Mouse (Mus musculus): ENCODE measurements around the gene Olfr1105.

Olfr1105 gene

DNA sequence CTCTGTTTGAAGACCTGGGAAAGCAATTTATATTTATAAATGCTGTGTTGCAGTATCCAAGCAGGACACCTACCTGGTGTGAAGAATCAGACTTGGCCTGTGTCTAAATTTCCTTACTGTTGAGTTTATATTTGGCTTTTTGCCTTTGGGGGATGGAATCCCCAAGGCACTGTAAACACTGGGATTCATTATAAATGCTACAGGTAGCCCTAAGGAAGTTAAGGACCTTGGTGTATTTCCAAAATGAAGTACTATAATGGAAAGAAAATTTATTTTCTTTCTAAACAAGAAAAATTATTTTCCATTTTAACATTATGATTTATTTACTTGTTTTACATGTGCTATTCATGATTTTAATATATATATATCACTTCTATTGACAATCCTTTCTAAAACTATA, at the start of gene Olfr1105:
TSS of gene Olfr1105 (minus strand) at position 101 of the 400 bp plus-strand sequence.
- DNase-seq (ENCODE audit: low spot score in 2 of 2) = no peak

DNA sequence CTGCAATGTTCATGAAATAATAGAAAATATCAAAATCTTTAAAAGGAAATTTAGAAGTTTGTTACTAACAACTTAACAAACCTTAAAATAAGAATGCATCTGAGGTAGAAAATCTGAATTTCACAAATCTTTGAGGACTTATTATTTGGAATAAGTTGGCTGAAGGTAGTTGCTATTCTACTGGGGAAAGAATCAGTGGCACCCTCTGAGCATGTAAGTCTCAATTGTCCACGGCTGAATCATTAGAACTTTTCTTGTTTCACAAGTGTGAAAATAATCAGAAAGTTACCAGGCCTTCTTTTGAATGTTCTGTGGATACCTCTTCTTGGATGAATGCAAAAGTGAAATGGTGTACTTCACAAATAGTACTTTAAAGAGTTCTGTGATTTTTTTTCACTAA, 39.4 kb upstream of the Olfr1105 start, which contains the start of gene Olfr1107:
TSS of gene Olfr1107 (minus strand) at position 101 of the 400 bp plus-strand sequence.
- DNase-seq (ENCODE audit: low spot score in 2 of 2) = no peak

DNA sequence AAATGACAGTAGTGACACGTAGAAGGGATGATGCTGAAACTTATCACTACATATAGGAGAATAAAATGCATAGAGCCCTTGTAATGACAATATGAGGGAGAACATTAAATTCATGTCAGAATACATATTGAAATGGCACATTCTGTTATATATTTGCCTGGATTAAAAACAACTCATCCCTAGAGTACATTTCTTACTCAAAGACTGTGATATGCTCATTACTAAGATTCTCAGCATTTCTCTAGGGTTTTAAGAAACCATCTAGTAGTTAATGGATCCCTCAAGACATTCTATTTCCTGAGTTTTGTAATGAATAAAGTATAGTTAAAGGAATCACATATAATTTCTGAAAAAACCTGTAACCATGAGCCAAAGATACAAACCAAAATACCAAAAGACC, 15.8 kb upstream of the Olfr1105 start, which contains the start of gene Olfr1106:
TSS of gene Olfr1106 (minus strand) at position 101 of the 400 bp plus-strand sequence.
- DNase-seq (ENCODE audit: low spot score in 2 of 2) = no peak

DNA sequence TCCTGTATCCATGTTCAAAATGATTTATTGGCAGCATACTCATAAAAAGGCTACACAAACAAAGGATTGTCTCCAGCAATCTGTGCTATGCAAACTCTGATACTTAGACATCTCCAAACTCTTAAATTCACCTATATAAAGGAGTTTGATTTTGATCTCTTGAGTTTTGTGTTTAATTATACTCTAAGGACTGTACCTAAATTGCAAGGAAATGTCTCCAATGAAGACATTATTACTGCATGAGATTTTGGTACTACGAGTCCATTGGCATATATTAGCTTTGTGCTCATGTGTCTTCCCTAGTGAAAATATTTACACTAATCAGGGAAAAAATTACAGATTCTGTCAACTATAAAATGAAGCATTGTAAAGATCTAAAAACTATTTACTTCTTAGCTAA, 9.4 kb downstream of the Olfr1105 start, which contains the start of gene Olfr1104:
TSS of gene Olfr1104 (minus strand) at position 101 of the 400 bp plus-strand sequence.
- no peak for DNase-seq (ENCODE audit: low spot score in 2 of 2)

DNA sequence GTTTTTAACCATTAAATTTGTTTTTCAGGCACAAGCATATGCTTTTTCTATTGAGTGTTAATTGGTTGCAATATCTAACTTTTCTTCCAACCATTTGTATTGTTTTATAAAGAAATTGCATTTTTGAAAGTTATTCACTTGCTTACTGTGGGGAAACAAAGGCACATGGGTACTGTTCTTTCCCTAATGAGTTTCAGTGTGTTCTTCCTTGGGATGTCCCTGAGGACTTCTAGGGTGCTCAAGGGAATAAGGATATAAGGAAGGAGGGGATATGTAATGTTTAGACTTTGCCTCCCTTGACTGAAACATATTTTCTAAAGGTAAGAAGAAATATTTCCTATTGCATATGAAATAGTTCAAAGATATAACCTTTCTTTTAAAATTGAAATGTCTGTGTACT, 38.2 kb downstream of the Olfr1105 start, which contains the start of gene Olfr1102:
TSS of gene Olfr1102 (plus strand) at position 301 of the 400 bp plus-strand sequence.
- no peak for DNase-seq (ENCODE audit: low spot score in 2 of 2)

DNA sequence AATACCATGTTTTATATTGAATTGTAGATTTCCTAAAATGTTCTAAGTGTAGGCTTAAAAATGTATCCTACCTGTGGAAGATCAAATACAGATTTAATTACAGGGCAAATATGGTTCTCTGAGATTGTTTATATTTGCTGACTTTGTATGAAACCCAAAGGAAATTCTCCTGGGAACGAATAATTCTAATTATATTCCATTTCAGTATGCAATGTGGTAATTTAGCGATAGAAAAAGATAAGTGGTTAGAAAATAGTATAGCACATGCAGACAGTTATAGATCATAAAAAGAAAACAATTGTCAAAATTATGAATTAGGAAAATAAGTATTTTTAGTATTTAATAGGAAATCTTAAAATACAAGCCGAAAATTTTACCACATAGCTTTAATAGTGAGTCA, 45.2 kb downstream of the Olfr1105 start, which contains the start of gene Olfr1101:
TSS of gene Olfr1101 (minus strand) at position 101 of the 400 bp plus-strand sequence.
- no peak for DNase-seq (ENCODE audit: low spot score in 2 of 2)

All from thymus, postnatal 10 days (tissue).